Mouse (Mus musculus) midbrain, embryonic 16.5 days (tissue): ENCODE data around the gene Adh7. TPM values are rescaled to one million over a fixed set of nuclear protein-coding genes. Genes with fewer than 3 reads are reported as not detected.

Source experiments
- ATAC-seq: fragments of 200-750 bp; cut with Nextera tagmentation; 2 replicates; pipeline ENCODE4 v1.8.0; 2017; ENCODE audit warnings: moderate TSS enrichment
- H3K27ac ChIP-seq: fragments of 300-500 bp; sonication (generic); 2 replicates; pipeline ENCODE4 v1.5.1; 2014; ENCODE audit warnings: mild to moderate bottlenecking, low read length, mixed read lengths
- H3K27me3 ChIP-seq: fragments of 300-500 bp; sonication (generic); 2 replicates; pipeline ENCODE4 v1.6.1; 2014; ENCODE audit warnings: low read depth, low read length, mixed read lengths; ENCODE audit not compliant: control insufficient read depth, insufficient read depth
- H3K36me3 ChIP-seq: fragments of 300-500 bp; sonication (generic); 2 replicates; pipeline ENCODE4 v1.6.1; 2014; ENCODE audit warnings: mild to moderate bottlenecking, low read length, moderate library complexity, mixed read lengths; ENCODE audit not compliant: control insufficient read depth, insufficient read depth
- H3K4me1 ChIP-seq: fragments of 300-500 bp; sonication (generic); 2 replicates; pipeline ENCODE4 v1.6.1; 2014; ENCODE audit warnings: mild to moderate bottlenecking, low read length, mixed read lengths; ENCODE audit not compliant: control insufficient read depth, insufficient read depth
- H3K4me2 ChIP-seq: fragments of 300-500 bp; sonication (generic); 2 replicates; pipeline ENCODE4 v1.6.1; 2014; ENCODE audit warnings: mild to moderate bottlenecking, low read length, mixed read lengths
- H3K4me3 ChIP-seq: fragments of 300-500 bp; sonication (generic); 2 replicates; pipeline ENCODE4 v1.5.1; 2014; ENCODE audit warnings: low read depth, mild to moderate bottlenecking, low read length, moderate library complexity, mixed read lengths
- H3K9ac ChIP-seq: fragments of 300-500 bp; sonication (generic); 2 replicates; pipeline ENCODE4 v1.6.1; 2014; ENCODE audit warnings: low read depth, low read length, mixed read lengths
- H3K9me3 ChIP-seq: fragments of 300-500 bp; sonication (generic); replicated peaks from 2 replicates; pipeline ENCODE4 v1.6.1; 2014; ENCODE audit warnings: mild to moderate bottlenecking, low read length, mixed read lengths; ENCODE audit not compliant: control insufficient read depth, poor library complexity, severe bottlenecking
- WGBS: fragments of 180-500 bp; shearing (Covaris S2); extraction: QIAGEN DNeasy Blood & Tissue Kit; methylation state at CpG from one replicate; pipeline ENCODE4 v1.1.7; 2014; 5-methylcytosine and 5-hydroxymethylcytosine counted together
- polyA plus RNA-seq: library from polyadenylated mRNA; unstranded; fragments of >200 nt; fragmentation: Nextera tagmentation; extraction: Ambion mirVana; gene quantifications from 2 replicates; pipeline ENCODE4 v1.2.1, GENCODE M21; 2015

Gene Adh7
- polyA plus RNA-seq, 1 experiment from 2014 or later: 1.6 TPM

- no peaks in the 10 kb centered on the region for H3K27me3 ChIP-seq
- H3K4me3 ChIP-seq: no peak overlapping the region
- H3K27ac ChIP-seq: no peak overlapping the region
- no peaks in the 10 kb centered on the region for H3K4me1 ChIP-seq
- H3K9me3 ChIP-seq: no peaks in the 10 kb centered on the region
- H3K36me3 ChIP-seq: no peaks in the 10 kb centered on the region
- H3K4me2 ChIP-seq: no peak overlapping the region
- no peak overlapping the region for H3K9ac ChIP-seq
- ATAC-seq: no peak
- 51% methylated on average over 1 of the region's 1 CpGs for WGBS
These were observed 52.9 kb downstream of the Adh7 start for GRCm38 (mm10) chr3:138270507-138270906.

- H3K4me2 ChIP-seq: no peak overlapping the region
- no peaks in the 10 kb centered on the region for H3K9me3 ChIP-seq
- H3K9ac ChIP-seq: no peak overlapping the region
- H3K4me1 ChIP-seq: no peaks in the 10 kb centered on the region
- no peaks in the 10 kb centered on the region for H3K27me3 ChIP-seq
- no peak overlapping the region for H3K27ac ChIP-seq
- H3K4me3 ChIP-seq: no peak overlapping the region
- ATAC-seq: no peak
- no peaks in the 10 kb centered on the region for H3K36me3 ChIP-seq
- WGBS: 97% methylated on average over 2 of the region's 2 CpGs
These were observed 53.7 kb downstream of the Adh7 start for GRCm38 (mm10) chr3:138271297-138271696.

DNA sequence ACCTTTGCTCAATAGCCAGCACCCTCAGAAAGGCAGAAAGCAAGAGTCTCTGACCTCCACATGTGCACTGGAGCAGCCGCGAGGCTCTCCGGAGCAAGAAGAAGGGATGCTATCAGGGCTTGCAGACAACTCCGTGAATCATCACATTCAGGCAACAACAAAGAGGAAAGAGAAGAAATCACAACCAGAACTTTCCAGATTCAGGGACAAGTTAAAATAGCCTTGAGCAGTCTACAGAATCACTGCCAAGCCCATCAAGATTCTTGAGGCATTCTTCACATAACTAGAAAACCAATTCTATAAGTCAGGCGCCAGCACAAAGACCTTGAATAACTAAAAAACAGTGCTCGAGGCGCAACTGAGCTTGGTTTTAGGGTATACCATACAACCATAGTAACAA is 55.5 kb downstream of the Adh7 start:
- Histone ChIP-seq H3K9me3 (no peaks in the 10 kb centered on the region), H3K36me3 (no peaks in the 10 kb centered on the region), H3K4me1 (no peaks in the 10 kb centered on the region), H3K27me3 (no peaks in the 10 kb centered on the region), H3K27ac (no peak overlapping the region), H3K9ac (no peak overlapping the region), H3K4me3 (no peak overlapping the region), H3K4me2 (no peak overlapping the region)
- WGBS: 91% methylated on average over 7 of the region's 7 CpGs
- no peak for ATAC-seq

GRCm38 (mm10) chr3:138275100-138275499 is 57.5 kb downstream of the Adh7 start:
- no peak overlapping the region for H3K4me2 ChIP-seq
- H3K27me3 ChIP-seq: no peaks in the 10 kb centered on the region
- no peak for ATAC-seq
- no peak overlapping the region for H3K27ac ChIP-seq
- no peak overlapping the region for H3K9ac ChIP-seq
- no peak overlapping the region for H3K4me3 ChIP-seq
- H3K4me1 ChIP-seq: no peaks in the 10 kb centered on the region
- H3K36me3 ChIP-seq: no peaks in the 10 kb centered on the region
- H3K9me3 ChIP-seq: no peaks in the 10 kb centered on the region
- WGBS: 90% methylated on average over 3 of the region's 3 CpGs

GRCm38 (mm10) chr3:138282556-138282955 is 65.0 kb downstream of the Adh7 start:
- H3K27me3 ChIP-seq: no peaks in the 10 kb centered on the region
- H3K4me1 ChIP-seq: no peaks in the 10 kb centered on the region
- H3K36me3 ChIP-seq: no peaks in the 10 kb centered on the region
- WGBS: 64% methylated on average over 9 of the region's 9 CpGs
- H3K4me2 ChIP-seq: no peak overlapping the region
- no peak overlapping the region for H3K27ac ChIP-seq
- no peak overlapping the region for H3K9ac ChIP-seq
- no peak overlapping the region for H3K4me3 ChIP-seq
- ATAC-seq: no peak
- no peaks in the 10 kb centered on the region for H3K9me3 ChIP-seq

Other genes with a start within 250 kb of the Adh7 start
- 1.5 and 2.7 TPM in 2 replicates for gene Dapp1, start 236.2 kb upstream of the Adh7 start, polyA plus RNA-seq
- 0.06 and 0.08 TPM in 2 replicates for gene 1110002E22Rik, start 152.7 kb upstream of the Adh7 start, polyA plus RNA-seq
- gene Gm5105, start 150.4 kb upstream of the Adh7 start, polyA plus RNA-seq: 0.20 and 0.26 TPM in 2 replicates
- 6.9 and 7.9 TPM in 2 replicates for gene Trmt10a, start 74.3 kb upstream of the Adh7 start, polyA plus RNA-seq
- 10.2 and 10.3 TPM in 2 replicates for gene Mttp, start 72.8 kb upstream of the Adh7 start, polyA plus RNA-seq
- gene 4930579F01Rik, start 23.9 kb upstream of the Adh7 start, polyA plus RNA-seq: not detected in 2 replicates
- 1.1 TPM in 2 replicates for gene Adh1, start 43.2 kb downstream of the Adh7 start, polyA plus RNA-seq
- gene Adh6a, start 95.5 kb downstream of the Adh7 start, polyA plus RNA-seq: not detected in 2 replicates
- gene Adh6b, start 124.0 kb downstream of the Adh7 start, polyA plus RNA-seq: 0.14 and 0.32 TPM in 2 replicates
- gene Adh4, start 197.7 kb downstream of the Adh7 start, polyA plus RNA-seq: not detected in 2 replicates
- 192 and 203 TPM in 2 replicates for gene Adh5, start 225.3 kb downstream of the Adh7 start, polyA plus RNA-seq